Mouse (Mus musculus) gastrocnemius, postnatal 25 days (tissue): Measurements from ENCODE around the gene Six2. TPM values are rescaled to one million over a fixed set of nuclear protein-coding genes. Genes with fewer than 3 reads are reported as not detected.
"Not testable (repeated sequence)": the region's sequence is repeated elsewhere in the genome, so short reads cannot be mapped to it uniquely, and the experiment has no call there.

Source experiments
- DNase-seq: peaks from one replicate; pipeline ENCODE4 v3.0.0; 2022
- total RNA-seq, 2 experiments: library from RNA; stranded (reverse); gene quantifications; 1 replicate in 1 of 2; 2 replicates in 1 of 2; pipeline ENCODE4 v1.2.3; 2021

Six2 gene
- total RNA-seq, 2 experiments from 2014 or later = 3.1 to 13.8 TPM

- DNase-seq = no peak
These were observed 2.4 kb upstream of the Six2 start for GRCm38 (mm10) chr17:85690323-85690968.

- DNase-seq = no peak
These were observed 1.8 kb upstream of the Six2 start for GRCm38 (mm10) chr17:85689807-85690319.

GRCm38 (mm10) chr17:85688911-85689806, 1.1 kb upstream of the Six2 start:
- DNase-seq = peak; percentile 57

- DNase-seq = no peak
These were observed 446 bp downstream of the Six2 start for GRCm38 (mm10) chr17:85687421-85688235.

GRCm38 (mm10) chr17:85686476-85687420, 1.3 kb downstream of the Six2 start:
- no peak for DNase-seq

GRCm38 (mm10) chr17:85685689-85686281, 2.3 kb downstream of the Six2 start:
- no peak for DNase-seq

GRCm38 (mm10) chr17:85684841-85685688, 3.0 kb downstream of the Six2 start:
- no peak for DNase-seq

GRCm38 (mm10) chr17:85684436-85684835, 3.6 kb downstream of the Six2 start:
- DNase-seq = not testable (repeated sequence)

- no peak for DNase-seq
These were observed 4.1 kb downstream of the Six2 start for GRCm38 (mm10) chr17:85683984-85684307.

GRCm38 (mm10) chr17:85683111-85683983, 4.7 kb downstream of the Six2 start:
- DNase-seq = no peak

- no peak for DNase-seq
These were observed 5.8 kb downstream of the Six2 start for GRCm38 (mm10) chr17:85682181-85682710.

GRCm38 (mm10) chr17:85681741-85682140, 6.3 kb downstream of the Six2 start:
- DNase-seq = no peak

- DNase-seq = no peak
These were observed 7.1 kb downstream of the Six2 start for GRCm38 (mm10) chr17:85680851-85681550.

- no peak for DNase-seq
These were observed 7.8 kb downstream of the Six2 start for GRCm38 (mm10) chr17:85680116-85680850.

- DNase-seq = no peak
These were observed 8.4 kb downstream of the Six2 start for GRCm38 (mm10) chr17:85679651-85680050.

GRCm38 (mm10) chr17:85664618-85665320, 23.3 kb downstream of the Six2 start:
- DNase-seq = peak; percentile 58

GRCm38 (mm10) chr17:85664202-85664601, 23.9 kb downstream of the Six2 start:
- DNase-seq = no peak
